Mouse (Mus musculus): ENCODE results near the gene Farsa. TPM values are rescaled to one million over a fixed set of nuclear protein-coding genes. Genes with fewer than 3 reads are reported as not detected.

Gene Farsa
- total and polyA plus RNA-seq, 2 experiments from 2014 or later = 38.3 to 40.0 TPM

GRCm38 (mm10) chr8:84884728-84885127 is 27.9 kb downstream of the Farsa start:
- Histone ChIP-seq H3K9me3 (replicated peaks; ENCODE audit: control insufficient read depth, low read length) (no peaks in the 10 kb centered on the region), H3K4me2 (ENCODE audit: low read depth, low read length) (no peak overlapping the region), H3K9ac (replicated peaks; ENCODE audit: low read depth, low read length) (no peak overlapping the region), H3K27ac (ENCODE audit: low read depth) (no peak overlapping the region), H3K36me3 (replicated peaks; ENCODE audit: control insufficient read depth, insufficient read depth, low read length) (peaks cover 38% of the 10 kb centered on the region), H3K27me3 (ENCODE audit: control insufficient read depth, insufficient read depth, low read length) (no peaks in the 10 kb centered on the region), H3K4me3 (ENCODE audit: low read depth, low read length) (no peak overlapping the region), H3K4me1 (ENCODE audit: control insufficient read depth, insufficient read depth) (no peaks in the 10 kb centered on the region)
- TF ChIP-seq EP300 (IDR thresholded peaks at IDR 0.05; ENCODE audit: low read depth) (no peak), CTCF (IDR thresholded peaks at IDR 0.05; ENCODE audit: low read depth) (no peak)
- no peak for ATAC-seq (ENCODE audit: insufficient read depth, low read depth)
- DNase-seq (ENCODE audit: low spot score) = no peak
- 75% methylated on average over 4 of the region's 4 CpGs for WGBS

GRCm38 (mm10) chr8:84888280-84888679 is 31.5 kb downstream of the Farsa start:
- no peak for ATAC-seq (ENCODE audit: insufficient read depth, low read depth)
- 90% methylated on average over 3 of the region's 3 CpGs for WGBS
- Histone ChIP-seq H3K9me3 (replicated peaks; ENCODE audit: control insufficient read depth, low read length) (no peaks in the 10 kb centered on the region), H3K9ac (replicated peaks; ENCODE audit: low read depth, low read length) (no peak overlapping the region), H3K36me3 (replicated peaks; ENCODE audit: control insufficient read depth, insufficient read depth, low read length) (peaks cover 39% of the 10 kb centered on the region), H3K4me1 (ENCODE audit: control insufficient read depth, insufficient read depth) (peaks cover 6% of the 10 kb centered on the region), H3K27me3 (ENCODE audit: control insufficient read depth, insufficient read depth, low read length) (no peaks in the 10 kb centered on the region), H3K4me2 (ENCODE audit: low read depth, low read length) (no peak overlapping the region), H3K27ac (ENCODE audit: low read depth) (no peak overlapping the region), H3K4me3 (ENCODE audit: low read depth, low read length) (no peak overlapping the region)
- no peak for DNase-seq (ENCODE audit: low spot score)
- TF ChIP-seq EP300 (IDR thresholded peaks at IDR 0.05; ENCODE audit: low read depth) = no peak
- no peak for TF ChIP-seq CTCF (IDR thresholded peaks at IDR 0.05; ENCODE audit: low read depth)

DNA sequence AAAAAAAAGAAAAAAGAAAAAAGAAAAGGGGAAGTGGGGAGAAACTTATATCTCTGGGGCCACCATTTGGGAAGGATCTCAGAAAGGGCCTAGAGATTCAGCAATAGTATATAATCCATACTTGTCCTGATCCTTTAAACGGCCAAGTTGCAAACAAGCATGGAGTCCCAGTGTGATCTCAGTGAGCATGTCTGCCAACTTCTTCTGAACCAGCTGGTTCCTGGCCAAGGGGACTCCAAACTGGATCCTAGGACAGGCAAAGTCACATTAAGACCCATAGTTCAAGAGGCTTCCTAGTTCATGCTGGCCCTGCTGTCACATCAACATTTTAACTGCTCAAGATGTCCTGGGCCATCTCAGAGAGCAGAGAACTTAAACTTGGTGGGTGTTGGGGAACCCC is 32.4 kb downstream of the Farsa start:
- no peak overlapping the region for H3K9ac ChIP-seq (replicated peaks; ENCODE audit: low read depth, low read length)
- 89% methylated on average over 1 of the region's 1 CpGs for WGBS

GRCm38 (mm10) chr8:84892993-84893708 is 36.4 kb downstream of the Farsa start:
- Histone ChIP-seq H3K36me3 (replicated peaks; ENCODE audit: control insufficient read depth, insufficient read depth, low read length) (peaks cover 10% of the 10 kb centered on the region), H3K9me3 (replicated peaks; ENCODE audit: control insufficient read depth, low read length) (no peaks in the 10 kb centered on the region), H3K27ac (ENCODE audit: low read depth) (no peak overlapping the region), H3K27me3 (ENCODE audit: control insufficient read depth, insufficient read depth, low read length) (no peaks in the 10 kb centered on the region), H3K4me3 (ENCODE audit: low read depth, low read length) (peak overlapping the region; percentile 68), H3K4me1 (ENCODE audit: control insufficient read depth, insufficient read depth) (peaks cover 12% of the 10 kb centered on the region), H3K9ac (replicated peaks; ENCODE audit: low read depth, low read length) (peak overlapping the region; percentile 60), H3K4me2 (ENCODE audit: low read depth, low read length) (peak overlapping the region; percentile 95)
- ATAC-seq (ENCODE audit: insufficient read depth, low read depth) = peak; percentile 19; the same call in 1 of the 2 replicates
- DNase-seq (ENCODE audit: low spot score) = no peak
- TF ChIP-seq CTCF (IDR thresholded peaks at IDR 0.05; ENCODE audit: low read depth) = no peak
- TF ChIP-seq EP300 (IDR thresholded peaks at IDR 0.05; ENCODE audit: low read depth) = no peak
- WGBS = 11% methylated on average over 31 of the region's 31 CpGs

More for the DNA sequence above, 32.4 kb downstream of the Farsa start:
- H3K36me3 ChIP-seq (replicated peaks; ENCODE audit: control insufficient read depth, insufficient read depth, low read length) = peaks cover 39% of the 10 kb centered on the region
- H3K27ac ChIP-seq (ENCODE audit: low read depth) = no peak overlapping the region
- DNase-seq (ENCODE audit: low spot score) (no peak), ATAC-seq (ENCODE audit: insufficient read depth, low read depth) (no peak)
- no peak overlapping the region for H3K4me3 ChIP-seq (ENCODE audit: low read depth, low read length)
- H3K27me3 ChIP-seq (ENCODE audit: control insufficient read depth, insufficient read depth, low read length) = no peaks in the 10 kb centered on the region
- H3K4me1 ChIP-seq (ENCODE audit: control insufficient read depth, insufficient read depth) = peaks cover 10% of the 10 kb centered on the region
- H3K9me3 ChIP-seq (replicated peaks; ENCODE audit: control insufficient read depth, low read length) = no peaks in the 10 kb centered on the region
- TF ChIP-seq EP300 (IDR thresholded peaks at IDR 0.05; ENCODE audit: low read depth) = no peak
- TF ChIP-seq CTCF (IDR thresholded peaks at IDR 0.05; ENCODE audit: low read depth) = no peak
- H3K4me2 ChIP-seq (ENCODE audit: low read depth, low read length) = no peak overlapping the region

DNA sequence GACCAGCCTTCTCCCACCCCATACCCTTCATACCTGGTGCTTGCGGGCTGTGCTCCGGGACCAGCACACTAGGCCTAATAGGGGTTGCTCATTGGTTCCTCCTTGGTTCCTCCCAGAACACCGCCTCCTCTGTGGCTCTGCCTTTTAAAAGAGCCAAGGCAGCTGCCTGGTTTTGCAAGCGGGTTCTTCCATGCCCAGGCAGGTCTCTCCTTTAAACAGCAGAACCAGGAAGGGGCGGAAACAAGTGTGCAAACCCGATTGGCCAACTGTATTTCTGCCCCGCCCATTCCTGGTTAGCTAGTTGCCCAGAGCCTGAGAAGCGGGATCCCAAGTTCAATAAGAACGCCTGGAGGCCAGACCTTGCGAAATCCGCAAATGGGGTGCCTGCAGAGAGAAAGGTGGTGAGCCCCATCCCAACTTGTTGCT is 36.9 kb downstream of the Farsa start, which contains the start of gene Gcdh:
Gene Gcdh (minus strand): TSS at position 213 of the 426 bp plus-strand sequence.
- Histone ChIP-seq H3K4me3 (ENCODE audit: low read depth, low read length) (peak within 1 kb of the TSS; percentile 68), H3K4me1 (ENCODE audit: control insufficient read depth, insufficient read depth) (peaks cover 12% of the 10 kb centered on the region), H3K36me3 (replicated peaks; ENCODE audit: control insufficient read depth, insufficient read depth, low read length) (peaks cover 4% of the 10 kb centered on the region; the same call in 1 of the 2 replicates), H3K4me2 (ENCODE audit: low read depth, low read length) (peak within 1 kb of the TSS; percentile 95), H3K27ac (ENCODE audit: low read depth) (no peak within 1 kb of the TSS), H3K9me3 (replicated peaks; ENCODE audit: control insufficient read depth, low read length) (no peaks in the 10 kb centered on the region), H3K9ac (replicated peaks; ENCODE audit: low read depth, low read length) (peak within 1 kb of the TSS; percentile 60), H3K27me3 (ENCODE audit: control insufficient read depth, insufficient read depth, low read length) (no peaks in the 10 kb centered on the region)
- no peak for TF ChIP-seq CTCF (IDR thresholded peaks at IDR 0.05; ENCODE audit: low read depth)
- no peak for TF ChIP-seq EP300 (IDR thresholded peaks at IDR 0.05; ENCODE audit: low read depth)
- 0% methylated on average over 11 of the region's 11 CpGs for WGBS
- peak; percentile 98 for DNase-seq (ENCODE audit: low spot score)
- ATAC-seq (ENCODE audit: insufficient read depth, low read depth) = peak; percentile 99
